Mouse (Mus musculus) embryonic facial prominence, embryonic 11.5 days (tissue): ENCODE data around the gene Ppm1a. TPM values are rescaled to one million over a fixed set of nuclear protein-coding genes. Genes with fewer than 3 reads are reported as not detected.

Experiments
- ATAC-seq: fragments of 200-750 bp; cut with Nextera tagmentation; replicated peaks from 2 replicates; pipeline ENCODE4 v1.8.0; 2017; ENCODE audit warnings: low read depth; ENCODE audit not compliant: insufficient number of reproducible peaks, low FRiP score, low TSS enrichment
- DNase-seq: peaks from one replicate; pipeline ENCODE4 v3.0.0-alpha.2; 2015; ENCODE audit warnings: low spot score
- H3K27ac ChIP-seq: fragments of 300-500 bp; sonication (generic); replicated peaks from 2 replicates; pipeline ENCODE4 v1.5.1; 2014; ENCODE audit warnings: mild to moderate bottlenecking, low read depth, low read length, control low read depth
- H3K27me3 ChIP-seq: fragments of 300-500 bp; sonication (generic); 2 replicates; pipeline ENCODE4 v1.6.1; 2014; ENCODE audit warnings: mild to moderate bottlenecking, low read length, moderate library complexity, mixed read lengths; ENCODE audit not compliant: control insufficient read depth, insufficient read depth
- H3K36me3 ChIP-seq: fragments of 300-500 bp; sonication (generic); replicated peaks from 2 replicates; pipeline ENCODE4 v1.6.1; 2014; ENCODE audit warnings: low read depth, mild to moderate bottlenecking, low read length, moderate library complexity, mixed read lengths; ENCODE audit not compliant: control insufficient read depth, insufficient read depth
- H3K4me1 ChIP-seq: fragments of 300-500 bp; sonication (generic); 2 replicates; pipeline ENCODE4 v1.6.1; 2014; ENCODE audit warnings: low read length, mixed read lengths; ENCODE audit not compliant: control insufficient read depth, insufficient read depth
- H3K4me2 ChIP-seq: fragments of 300-500 bp; sonication (generic); 2 replicates; pipeline ENCODE4 v1.6.1; 2014; ENCODE audit warnings: low read depth, mild to moderate bottlenecking, control low read depth, low read length, moderate library complexity
- H3K4me3 ChIP-seq: fragments of 300-500 bp; sonication (generic); 2 replicates; pipeline ENCODE4 v1.5.1; 2014; ENCODE audit warnings: low read depth, low read length, control low read depth
- H3K9ac ChIP-seq: fragments of 300-500 bp; sonication (generic); replicated peaks from 2 replicates; pipeline ENCODE4 v1.6.1; 2014; ENCODE audit warnings: mild to moderate bottlenecking, control low read depth, low read length
- H3K9me3 ChIP-seq: fragments of 300-500 bp; sonication (generic); replicated peaks from 2 replicates; pipeline ENCODE4 v1.6.1; 2016; ENCODE audit warnings: mild to moderate bottlenecking, low read length, inconsistent platforms, mixed read lengths; ENCODE audit not compliant: control insufficient read depth
- WGBS: fragments of 180-500 bp; shearing (Covaris S2); extraction: QIAGEN DNeasy Blood & Tissue Kit; methylation state at CpG from one replicate; pipeline ENCODE4 v1.1.7; 2014; 5-methylcytosine and 5-hydroxymethylcytosine counted together
- polyA plus RNA-seq: library from polyadenylated mRNA; unstranded; fragments of >200 nt; fragmentation: Nextera tagmentation; extraction: Ambion mirVana; gene quantifications from 2 replicates; pipeline ENCODE4 v1.2.1, GENCODE M21; 2014

Gene Ppm1a
- polyA plus RNA-seq, 1 experiment from 2014 or later: 74.6 TPM

DNA sequence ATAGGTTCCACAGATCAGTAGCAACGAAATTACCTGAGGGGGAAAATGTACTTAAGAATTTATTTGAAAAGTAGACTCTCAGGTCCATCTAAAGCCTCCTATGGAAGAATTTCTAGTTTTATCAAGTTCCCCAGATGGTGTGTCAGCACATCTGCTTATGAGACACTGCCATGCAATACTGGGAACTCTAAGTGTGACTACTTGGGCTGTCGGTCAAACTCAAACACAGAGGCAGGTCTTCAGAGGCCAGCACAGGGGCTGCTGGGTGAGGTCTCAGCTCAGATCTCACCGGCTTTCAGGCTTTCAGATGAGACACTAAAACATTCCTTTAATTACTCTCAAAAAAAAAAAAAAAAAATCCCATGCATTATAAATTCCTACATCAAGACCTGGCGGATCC is 86.3 kb downstream of the Ppm1a start:
- Histone ChIP-seq H3K36me3 (no peaks in the 10 kb centered on the region), H3K27ac (peak overlapping the region; percentile 52; the same call in 1 of the 2 replicates), H3K9ac (peak overlapping the region; percentile 56; the same call in 1 of the 2 replicates), H3K4me3 (no peak overlapping the region), H3K4me2 (no peak overlapping the region; the same call in 1 of the 2 replicates), H3K27me3 (peaks cover 2% of the 10 kb centered on the region; the same call in 1 of the 2 replicates), H3K4me1 (no peaks in the 10 kb centered on the region; the same call in 1 of the 2 replicates), H3K9me3 (no peaks in the 10 kb centered on the region)
- 80% methylated on average over 4 of the region's 4 CpGs for whole genome bisulfite sequencing
- no peak for ATAC-seq
- DNase-seq: no peak

- no peaks in the 10 kb centered on the region for H3K36me3 ChIP-seq
- H3K27me3 ChIP-seq: peaks cover 2% of the 10 kb centered on the region; the same call in 1 of the 2 replicates
- no peaks in the 10 kb centered on the region for H3K9me3 ChIP-seq
- DNase-seq (peak; percentile 78), ATAC-seq (peak; percentile 74)
- H3K9ac ChIP-seq: peak overlapping the region; percentile 56
- WGBS: 11% methylated on average over 12 of the region's 12 CpGs
- peak overlapping the region; percentile 43 for H3K4me2 ChIP-seq
- no peaks in the 10 kb centered on the region; the same call in 1 of the 2 replicates for H3K4me1 ChIP-seq
- peak overlapping the region; percentile 21 for H3K4me3 ChIP-seq
- H3K27ac ChIP-seq: peak overlapping the region; percentile 52
These were observed 86.8 kb downstream of the Ppm1a start for GRCm38 (mm10) chr12:72843973-72844620.

- Histone ChIP-seq H3K27me3 (peaks cover 2% of the 10 kb centered on the region; the same call in 1 of the 2 replicates), H3K4me3 (no peak overlapping the region), H3K9ac (no peak overlapping the region), H3K9me3 (no peaks in the 10 kb centered on the region), H3K4me2 (no peak overlapping the region), H3K36me3 (no peaks in the 10 kb centered on the region), H3K27ac (no peak overlapping the region), H3K4me1 (no peaks in the 10 kb centered on the region; the same call in 1 of the 2 replicates)
- ATAC-seq: no peak
- 20% methylated on average over 10 of the region's 10 CpGs for WGBS
- DNase-seq: no peak
These were observed 88.7 kb downstream of the Ppm1a start for GRCm38 (mm10) chr12:72845946-72846345.

- Histone ChIP-seq H3K9me3 (no peaks in the 10 kb centered on the region), H3K36me3 (no peaks in the 10 kb centered on the region), H3K27ac (no peak overlapping the region), H3K4me2 (no peak overlapping the region), H3K4me1 (no peaks in the 10 kb centered on the region; the same call in 1 of the 2 replicates), H3K9ac (no peak overlapping the region), H3K27me3 (peaks cover 2% of the 10 kb centered on the region; the same call in 1 of the 2 replicates), H3K4me3 (no peak overlapping the region)
- peak; percentile 86 for DNase-seq
- WGBS: 22% methylated on average over 7 of the region's 7 CpGs
- no peak for ATAC-seq
These were observed 90.5 kb downstream of the Ppm1a start for GRCm38 (mm10) chr12:72847725-72848124.

Other genes with a start within 250 kb of the Ppm1a start
- 15.1 and 16.0 TPM in 2 replicates for gene Pcnx4, start 221.1 kb upstream of the Ppm1a start, polyA plus RNA-seq
- gene Gm4756, start 107.8 kb upstream of the Ppm1a start, polyA plus RNA-seq: not detected in 2 replicates
- gene Dhrs7, start 92.5 kb upstream of the Ppm1a start, polyA plus RNA-seq: 10.2 and 12.1 TPM in 2 replicates
- 7.9 and 11.6 TPM in 2 replicates for gene Six6, start 182.4 kb downstream of the Ppm1a start, polyA plus RNA-seq
- gene 4930447C04Rik, start 183.3 kb downstream of the Ppm1a start, polyA plus RNA-seq: 5.0 and 6.3 TPM in 2 replicates